Mouse (Mus musculus): ENCODE results near the gene Usp22.
"Not testable (repeated sequence)": the region's sequence is repeated elsewhere in the genome, so short reads cannot be mapped to it uniquely, and the experiment has no call there.

Gene Usp22

GRCm38 (mm10) chr11:61197935-61198334, 23.1 kb upstream of the Usp22 start:
- CTCF ChIA-PET = interaction anchor here in 1 of 4 experiments (0.6 kb wide), 1 partner anchor 52 kb away, joined by 3 read pairs; no protein-coding TSS in a partner anchor
- POLR2A ChIA-PET = interaction anchor here in 1 of 4 experiments (0.9 kb wide), 1 partner anchor 91 kb away, joined by 5 read pairs; no protein-coding TSS in a partner anchor

GRCm38 (mm10) chr11:61196616-61197353, 21.9 kb upstream of the Usp22 start:
- POLR2A ChIA-PET = interaction anchor here in 2 of 4 experiments (0.7 to 0.9 kb wide), 2 partner anchors 21 to 111 kb away, joined by 3 read pairs; no protein-coding TSS in a partner anchor
- CTCF ChIA-PET = no interaction called here

- POLR2A ChIA-PET = interaction anchor here (0.5 to 1.5 kb wide), 4 partner anchors 18 to 349 kb away, joined by 3 to 4 read pairs (median 3); partner anchors contain the start of genes Aldh3a2 (in 1 of the 4) and Usp22 (in 1 of the 4)
These were observed 18.5 kb upstream of the Usp22 start for GRCm38 (mm10) chr11:61193392-61193791.

GRCm38 (mm10) chr11:61192779-61193178, 17.9 kb upstream of the Usp22 start:
- CTCF ChIA-PET = interaction anchor here (0.6 to 1.8 kb wide), 19 partner anchors 18 to 823 kb away, joined by 3 to 11 read pairs (median 3); partner anchors contain the start of genes Slc47a2 (in 1 of the 4) and Usp22 (in 1 of the 4)
- POLR2A ChIA-PET = interaction anchor here in 2 of 4 experiments (0.7 to 1.5 kb wide), 3 partner anchors 18 to 899 kb away, joined by 3 to 6 read pairs (median 3); partner anchors contain the start of genes Aldh3a2 (in 1 of the 2) and Usp22 (in 1 of the 2)

More at GRCm38 (mm10) chr11:61193392-61193791, 18.5 kb upstream of the Usp22 start:
- CTCF ChIA-PET = interaction anchor here (0.6 to 1.8 kb wide), 22 partner anchors 18 to 824 kb away, joined by 3 to 11 read pairs (median 3); partner anchors contain the start of genes Slc47a2 (in 1 of the 4) and Usp22 (in 1 of the 4)

- CTCF ChIA-PET = interaction anchor here in 2 of 4 experiments (0.6 to 0.7 kb wide), 2 partner anchors 40 to 218 kb away, joined by 3 to 11 read pairs; no protein-coding TSS in a partner anchor
These were observed 17.3 kb upstream of the Usp22 start for GRCm38 (mm10) chr11:61192123-61192522.

GRCm38 (mm10) chr11:61190776-61191175, 15.9 kb upstream of the Usp22 start:
- ChIA-PET CTCF (interaction anchor here in 1 of 4 experiments (1.0 kb wide), 1 partner anchor 86 kb away, joined by 3 read pairs; no protein-coding TSS in a partner anchor), POLR2A (interaction anchor here in 2 of 4 experiments (0.6 to 1.7 kb wide), 4 partner anchors 16 to 129 kb away, joined by 3 to 9 read pairs (median 4); partner anchors contain the start of gene Usp22 (in 1 of the 2))

More at GRCm38 (mm10) chr11:61192123-61192522, 17.3 kb upstream of the Usp22 start:
- POLR2A ChIA-PET = interaction anchor here in 3 of 4 experiments (0.6 to 1.5 kb wide), 3 partner anchors 17 to 899 kb away, joined by 3 to 6 read pairs (median 3); partner anchors contain the start of gene Usp22 (in 1 of the 3)

- ChIA-PET POLR2A (no interaction called here), CTCF (no interaction called here)
These were observed 9.0 kb upstream of the Usp22 start for GRCm38 (mm10) chr11:61183820-61184219.

- POLR2A ChIA-PET = interaction anchor here in 1 of 4 experiments (0.6 to 1.2 kb wide), 2 partner anchors 10 to 14 kb away, joined by 3 read pairs; no protein-coding TSS in a partner anchor
These were observed 6.8 kb upstream of the Usp22 start for GRCm38 (mm10) chr11:61181624-61182023.

GRCm38 (mm10) chr11:61180361-61180760, 5.5 kb upstream of the Usp22 start:
- ChIA-PET POLR2A (no interaction called here), CTCF (no interaction called here)

More at GRCm38 (mm10) chr11:61181624-61182023, 6.8 kb upstream of the Usp22 start:
- CTCF ChIA-PET = interaction anchor here in 1 of 4 experiments (1.0 kb wide), 1 partner anchor 236 kb away, joined by 4 read pairs; no protein-coding TSS in a partner anchor

GRCm38 (mm10) chr11:61176321-61176720, 1.5 kb upstream of the Usp22 start:
- ChIA-PET CTCF (no interaction called here), POLR2A (interaction anchor here in 3 of 4 experiments (0.5 to 2.4 kb wide), 9 partner anchors 40 to 444 kb away, joined by 3 to 17 read pairs (median 4); partner anchors contain the start of gene Mapk7 (in 1 of the 3))

GRCm38 (mm10) chr11:61175778-61176177, 923 bp upstream of the Usp22 start:
- CTCF ChIA-PET = interaction anchor here in 2 of 4 experiments (1.0 to 1.6 kb wide), 5 partner anchors 18 to 167 kb away, joined by 3 to 9 read pairs (median 6); partner anchors contain the start of gene Slc47a2 (in 1 of the 2)
- POLR2A ChIA-PET = interaction anchor here in 3 of 4 experiments (0.5 to 2.4 kb wide), 61 partner anchors 9 to 639 kb away, joined by 3 to 17 read pairs (median 4); partner anchors contain the start of genes Aldh3a2 (in 2 of the 3), Epn2 (in 1 of the 3), Mapk7 (in 1 of the 3) and Natd1 (in 1 of the 3)

- CTCF ChIA-PET = interaction anchor here in 1 of 4 experiments (1.0 to 1.6 kb wide), 5 partner anchors 19 to 234 kb away, joined by 5 to 9 read pairs (median 7); partner anchors contain the start of gene Slc47a2
These were observed 499 bp downstream of the Usp22 start for GRCm38 (mm10) chr11:61174291-61174820.

GRCm38 (mm10) chr11:61173477-61173876, 1.4 kb downstream of the Usp22 start:
- CTCF ChIA-PET = not testable (repeated sequence)
- POLR2A ChIA-PET = interaction anchor here in 3 of 4 experiments (0.6 to 2.4 kb wide), 8 partner anchors 10 to 234 kb away, joined by 3 to 14 read pairs (median 4); no protein-coding TSS in a partner anchor

More at GRCm38 (mm10) chr11:61174291-61174820, 499 bp downstream of the Usp22 start:
- POLR2A ChIA-PET = interaction anchor here (0.6 to 2.4 kb wide), 71 partner anchors 8 to 1377 kb away, joined by 3 to 17 read pairs (median 4); partner anchors contain the start of genes Aldh3a2 (in 3 of the 4), Epn2 (in 1 of the 4), Fam83g (in 1 of the 4) and Mapk7 (in 1 of the 4)

- POLR2A ChIA-PET = interaction anchor here in 2 of 4 experiments (0.9 to 1.5 kb wide), 6 partner anchors 8 to 173 kb away, joined by 3 to 4 read pairs (median 3); partner anchors contain the start of gene Slc47a2 (in 1 of the 2)
- CTCF ChIA-PET = no interaction called here
These were observed 4.7 kb downstream of the Usp22 start for GRCm38 (mm10) chr11:61170184-61170583.

GRCm38 (mm10) chr11:61164881-61165280, 10.0 kb downstream of the Usp22 start:
- ChIA-PET POLR2A (interaction anchor here in 2 of 4 experiments (0.6 to 3.7 kb wide), 3 partner anchors 10 to 62 kb away, joined by 3 to 14 read pairs (median 5); partner anchors contain the start of gene Usp22 (in 2 of the 2)), CTCF (no interaction called here)

GRCm38 (mm10) chr11:61164366-61164765, 10.5 kb downstream of the Usp22 start:
- ChIA-PET CTCF (interaction anchor here in 1 of 4 experiments (0.6 kb wide), 1 partner anchor 18 kb away, joined by 3 read pairs; no protein-coding TSS in a partner anchor), POLR2A (interaction anchor here in 2 of 4 experiments (0.6 to 3.7 kb wide), 3 partner anchors 10 to 62 kb away, joined by 3 to 14 read pairs (median 5); partner anchors contain the start of gene Usp22 (in 2 of the 2))

- CTCF ChIA-PET = no interaction called here
- POLR2A ChIA-PET = interaction anchor here in 3 of 4 experiments (0.7 to 3.7 kb wide), 3 partner anchors 11 to 149 kb away, joined by 3 to 14 read pairs (median 3); partner anchors contain the start of gene Usp22 (in 1 of the 3)
These were observed 11.5 kb downstream of the Usp22 start for GRCm38 (mm10) chr11:61163341-61163740.

All from embryonic stem cell, embryonic (primary cell).